In genomic region chr11:4116458-4117141, GRCm38 (mm10) we compare ENCODE assay signal across 10 mouse cellular contexts. TPM values are rescaled to one million over a fixed set of nuclear protein-coding genes. Genes with fewer than 3 reads are reported as not detected.
DNase-seq lines count a peak whose midpoint lies in the region; ATAC-seq and TF ChIP-seq lines count a peak whose summit lies in the region.
"Had no signal": no experiment of that assay in that cellular context is flagged by ENCODE, and none has a peak within 500 bp of the region (broad histone marks: within the 10 kb centered on the region; RNA-seq: fewer than 3 reads in every experiment).

No protein-coding gene starts in this region.

- intact Hi-C loops in heart, postnatal 25 days (cut with DNase I): no loop called here

- H3K9ac ChIP-seq in forebrain, postnatal 0 days: no peak overlapping the region
- no peak overlapping the region for H3K9ac ChIP-seq in forebrain, embryonic 11.5 days (ENCODE audit: low read length)
- peak overlapping the region; percentile 29 for H3K9ac ChIP-seq in hindbrain, embryonic 16.5 days (ENCODE audit: low read depth, low read length)
- H3K9ac ChIP-seq in neural tube, embryonic 15.5 days (replicated peaks): 0 out of 2 replicates have a peak overlapping the region, but pooled peaks have one; percentile 7

- no peak for TF ChIP-seq CTCF in forebrain, postnatal 0 days (IDR thresholded peaks at IDR 0.05; ENCODE audit: low read depth)
- no peak for TF ChIP-seq CTCF in lung, adult 2 months (IDR thresholded peaks at IDR 0.05; ENCODE audit: insufficient read depth, low read length)

- no peaks in the 10 kb centered on the region; the same call in 1 of the 2 replicates for H3K36me3 ChIP-seq in forebrain, postnatal 0 days (ENCODE audit: insufficient read depth)
- H3K36me3 ChIP-seq in forebrain, embryonic 11.5 days (ENCODE audit: control insufficient read depth, insufficient read depth, low read length): no peaks in the 10 kb centered on the region
- no peaks in the 10 kb centered on the region for H3K36me3 ChIP-seq in hindbrain, embryonic 16.5 days (ENCODE audit: control insufficient read depth, insufficient read depth, low read length)
- no peaks in the 10 kb centered on the region for H3K36me3 ChIP-seq in neural tube, embryonic 15.5 days

- 51% methylated on average over 11 of the region's 11 CpGs for WGBS in forebrain, postnatal 0 days
- 71% methylated on average over 11 of the region's 11 CpGs for WGBS in forebrain, embryonic 11.5 days
- 33% methylated on average over 11 of the region's 11 CpGs for WGBS in lung, adult 2 months
- 54% methylated on average over 11 of the region's 11 CpGs for WGBS in hindbrain, embryonic 16.5 days
- 56% methylated on average over 11 of the region's 11 CpGs for WGBS in neural tube, embryonic 15.5 days

- H3K9me3 ChIP-seq in forebrain, postnatal 0 days (ENCODE audit: low read length): no peaks in the 10 kb centered on the region
- H3K9me3 ChIP-seq in forebrain, embryonic 11.5 days (ENCODE audit: control insufficient read depth, low read length): no peaks in the 10 kb centered on the region
- H3K9me3 ChIP-seq in hindbrain, embryonic 16.5 days (ENCODE audit: control insufficient read depth, low read length): no peaks in the 10 kb centered on the region
- H3K9me3 ChIP-seq in neural tube, embryonic 15.5 days (replicated peaks): no peaks in the 10 kb centered on the region

- peaks cover 17% of the 10 kb centered on the region for H3K4me1 ChIP-seq in forebrain, postnatal 0 days (ENCODE audit: insufficient read depth)
- H3K4me1 ChIP-seq in forebrain, embryonic 11.5 days (replicated peaks; ENCODE audit: control insufficient read depth, insufficient read depth, low read length): 0 out of 2 replicates have a peak, but pooled peaks cover 5% of the 10 kb centered on the region
- H3K4me1 ChIP-seq in lung, adult 2 months (ENCODE audit: control insufficient read depth, insufficient read depth, low read length): no peaks in the 10 kb centered on the region
- peaks cover 16% of the 10 kb centered on the region for H3K4me1 ChIP-seq in hindbrain, embryonic 16.5 days (ENCODE audit: control insufficient read depth, insufficient read depth, low read depth, low read length)
- peaks cover 30% of the 10 kb centered on the region for H3K4me1 ChIP-seq in neural tube, embryonic 15.5 days

- H3K27me3 ChIP-seq in forebrain, postnatal 0 days (ENCODE audit: insufficient read depth, low read length): no peaks in the 10 kb centered on the region; the same call in 1 of the 2 replicates
- H3K27me3 ChIP-seq in forebrain, embryonic 11.5 days (ENCODE audit: control insufficient read depth, insufficient read depth, low read length): peaks cover 3% of the 10 kb centered on the region; the same call in 1 of the 2 replicates
- H3K27me3 ChIP-seq in hindbrain, embryonic 16.5 days (replicated peaks; ENCODE audit: control insufficient read depth, insufficient read depth, low read length): no peaks in the 10 kb centered on the region
- H3K27me3 ChIP-seq in neural tube, embryonic 15.5 days (replicated peaks): peaks cover 9% of the 10 kb centered on the region; the same call in 1 of the 2 replicates

- peak; percentile 11 for DNase-seq in forebrain, postnatal 0 days
- DNase-seq in forebrain, embryonic 11.5 days (ENCODE audit: low spot score): no peak
- DNase-seq in lung, postnatal 10 days: peak; percentile 21
- DNase-seq in lung, adult 2 months: no peak
- no peak for DNase-seq in kidney, adult 9 months
- no peak for DNase-seq in heart, postnatal 25 days (ENCODE audit: low spot score)
- DNase-seq: cerebellum, adult 8-10 months; kidney, adult 2 months had no signal

- TF ChIP-seq POLR2A in lung, adult 2 months (IDR thresholded peaks at IDR 0.05; ENCODE audit: borderline replicate concordance, extremely low read depth, low read depth, low read length): no peak

- ATAC-seq in forebrain, postnatal 0 days: no peak
- ATAC-seq in forebrain, embryonic 11.5 days (replicated peaks; ENCODE audit: low FRiP score): no peak
- ATAC-seq in hindbrain, embryonic 16.5 days: 0 out of 2 replicates have a peak, but pooled peaks have one; percentile 15
- ATAC-seq in neural tube, embryonic 15.5 days (ENCODE audit: low FRiP score): peak; percentile 19; the same call in 1 of the 2 replicates

- no peak overlapping the region for H3K27ac ChIP-seq in forebrain, postnatal 0 days (ENCODE audit: low read depth, low read length)
- H3K27ac ChIP-seq in forebrain, embryonic 11.5 days (ENCODE audit: low read depth, low read length): no peak overlapping the region
- H3K27ac ChIP-seq in hindbrain, embryonic 16.5 days (ENCODE audit: low read depth, low read length): no peak overlapping the region
- H3K27ac ChIP-seq in neural tube, embryonic 15.5 days (replicated peaks): no peak overlapping the region

- no peak overlapping the region for H3K4me3 ChIP-seq in forebrain, postnatal 0 days (ENCODE audit: low read depth, low read length)
- H3K4me3 ChIP-seq in forebrain, embryonic 11.5 days (ENCODE audit: low read depth, low read length): no peak overlapping the region
- H3K4me3 ChIP-seq in lung, adult 2 months (replicated peaks; ENCODE audit: extremely low read depth, low read depth, low read length): no peak overlapping the region
- no peak overlapping the region for H3K4me3 ChIP-seq in hindbrain, embryonic 16.5 days (ENCODE audit: low read length)
- H3K4me3 ChIP-seq in neural tube, embryonic 15.5 days (replicated peaks): no peak overlapping the region

- H3K4me2 ChIP-seq in forebrain, postnatal 0 days (ENCODE audit: low read depth): no peak overlapping the region
- H3K4me2 ChIP-seq in forebrain, embryonic 11.5 days (ENCODE audit: low read depth, low read length, severe bottlenecking): no peak overlapping the region
- H3K4me2 ChIP-seq in hindbrain, embryonic 16.5 days (ENCODE audit: low read length): peak overlapping the region; percentile 90
- H3K4me2 ChIP-seq in neural tube, embryonic 15.5 days: peak overlapping the region; percentile 95

RNA-seq across cellular contexts. Expression of gene Sec14l2, which starts 6.6 kb away (rescaled TPM):
- total RNA-seq in forebrain, postnatal 0 days (2014; rRNA removed): 4.4 and 5.8 TPM in 2 replicates
- polyA plus RNA-seq in forebrain, postnatal 0 days (2015; fragmentation: Nextera tagmentation; extraction: Ambion mirVana): 2.9 and 3.4 TPM in 2 replicates
- 2.1 TPM in 2 replicates for polyA plus RNA-seq in forebrain, embryonic 11.5 days (2014; fragmentation: Nextera tagmentation; extraction: Ambion mirVana)
- 8.2 and 10.7 TPM in 2 replicates for polyA plus RNA-seq in lung, adult 2 months (2012; rRNA removed)
- 6.6 and 7.0 TPM in 2 replicates for polyA plus RNA-seq in hindbrain, embryonic 16.5 days (2015; fragmentation: Nextera tagmentation; extraction: Ambion mirVana)
- polyA plus RNA-seq in neural tube, embryonic 15.5 days (2015; fragmentation: Nextera tagmentation; extraction: Ambion mirVana): 3.7 and 4.5 TPM in 2 replicates
- 1 to 10 TPM in 1 of 2 experiments, under 1 TPM in 1; 0.73 to 1.1 TPM for total RNA-seq in heart, postnatal 25 days (2021)

RNA-seq across cellular contexts. Expression of gene Rnf215, which starts 18.4 kb away (rescaled TPM):
- 73.9 and 90.1 TPM in 2 replicates for total RNA-seq in forebrain, postnatal 0 days (2014; rRNA removed)
- 37.4 and 45.4 TPM in 2 replicates for polyA plus RNA-seq in forebrain, postnatal 0 days (2015; fragmentation: Nextera tagmentation; extraction: Ambion mirVana)
- 25.0 and 31.4 TPM in 2 replicates for polyA plus RNA-seq in forebrain, embryonic 11.5 days (2014; fragmentation: Nextera tagmentation; extraction: Ambion mirVana)
- 60.6 and 69.2 TPM in 2 replicates for polyA plus RNA-seq in lung, adult 2 months (2012; rRNA removed)
- 50.0 and 52.4 TPM in 2 replicates for polyA plus RNA-seq in hindbrain, embryonic 16.5 days (2015; fragmentation: Nextera tagmentation; extraction: Ambion mirVana)
- polyA plus RNA-seq in neural tube, embryonic 15.5 days (2015; fragmentation: Nextera tagmentation; extraction: Ambion mirVana): 40.2 and 44.9 TPM in 2 replicates
- 10 to 100 TPM; 13.2 to 13.8 TPM for total RNA-seq in heart, postnatal 25 days (2021)

RNA-seq across cellular contexts. Expression of gene Mtfp1, which starts 21.4 kb away (rescaled TPM):
- 10.1 and 11.8 TPM in 2 replicates for total RNA-seq in forebrain, postnatal 0 days (2014; rRNA removed)
- polyA plus RNA-seq in forebrain, postnatal 0 days (2015; fragmentation: Nextera tagmentation; extraction: Ambion mirVana): 12.4 and 14.2 TPM in 2 replicates
- 7.9 and 8.9 TPM in 2 replicates for polyA plus RNA-seq in forebrain, embryonic 11.5 days (2014; fragmentation: Nextera tagmentation; extraction: Ambion mirVana)
- 8.9 TPM in 2 replicates for polyA plus RNA-seq in lung, adult 2 months (2012; rRNA removed)
- 14.6 and 15.7 TPM in 2 replicates for polyA plus RNA-seq in hindbrain, embryonic 16.5 days (2015; fragmentation: Nextera tagmentation; extraction: Ambion mirVana)
- polyA plus RNA-seq in neural tube, embryonic 15.5 days (2015; fragmentation: Nextera tagmentation; extraction: Ambion mirVana): 13.1 and 14.3 TPM in 2 replicates
- 100 to 1,000 TPM; 142 to 144 TPM for total RNA-seq in heart, postnatal 25 days (2021)

RNA-seq across cellular contexts. Expression of gene Ccdc157, which starts 43.5 kb away (rescaled TPM):
- total RNA-seq in forebrain, postnatal 0 days (2014; rRNA removed): 13.9 and 25.0 TPM in 2 replicates
- polyA plus RNA-seq in forebrain, postnatal 0 days (2015; fragmentation: Nextera tagmentation; extraction: Ambion mirVana): 5.2 and 7.8 TPM in 2 replicates
- polyA plus RNA-seq in forebrain, embryonic 11.5 days (2014; fragmentation: Nextera tagmentation; extraction: Ambion mirVana): 5.3 and 5.9 TPM in 2 replicates
- polyA plus RNA-seq in lung, adult 2 months (2012; rRNA removed): 17.6 and 19.8 TPM in 2 replicates
- polyA plus RNA-seq in hindbrain, embryonic 16.5 days (2015; fragmentation: Nextera tagmentation; extraction: Ambion mirVana): 9.1 and 10.9 TPM in 2 replicates
- polyA plus RNA-seq in neural tube, embryonic 15.5 days (2015; fragmentation: Nextera tagmentation; extraction: Ambion mirVana): 7.5 and 10.0 TPM in 2 replicates
- total RNA-seq in heart, postnatal 25 days (2021): 1 to 10 TPM; 5.0 to 5.3 TPM

RNA-seq across cellular contexts. Expression of gene Sf3a1, which starts 43.5 kb away (rescaled TPM):
- total RNA-seq in forebrain, postnatal 0 days (2014; rRNA removed): 46.7 and 54.4 TPM in 2 replicates
- polyA plus RNA-seq in forebrain, postnatal 0 days (2015; fragmentation: Nextera tagmentation; extraction: Ambion mirVana): 30.6 and 34.6 TPM in 2 replicates
- polyA plus RNA-seq in forebrain, embryonic 11.5 days (2014; fragmentation: Nextera tagmentation; extraction: Ambion mirVana): 107 and 108 TPM in 2 replicates
- polyA plus RNA-seq in lung, adult 2 months (2012; rRNA removed): 27.0 and 28.2 TPM in 2 replicates
- polyA plus RNA-seq in hindbrain, embryonic 16.5 days (2015; fragmentation: Nextera tagmentation; extraction: Ambion mirVana): 38.7 and 52.4 TPM in 2 replicates
- polyA plus RNA-seq in neural tube, embryonic 15.5 days (2015; fragmentation: Nextera tagmentation; extraction: Ambion mirVana): 41.8 and 47.4 TPM in 2 replicates
- total RNA-seq in heart, postnatal 25 days (2021): 10 to 100 TPM; 40.0 to 43.9 TPM

Comparison
In these comparisons a context has a peak if more than half of its experiments do, and no peak if none do; other contexts are left out.
1. DNase-seq: peak in forebrain, postnatal 0 days (single experiment) and lung, postnatal 10 days (single experiment); none in forebrain, embryonic 11.5 days (single experiment), lung, adult 2 months (single experiment), kidney, adult 9 months (single experiment) and heart, postnatal 25 days (single experiment).
2. ATAC-seq: peak in hindbrain, embryonic 16.5 days (single experiment) and neural tube, embryonic 15.5 days (single experiment); none in forebrain, postnatal 0 days (single experiment) and forebrain, embryonic 11.5 days (single experiment).
3. H3K4me2 ChIP-seq: peak in hindbrain, embryonic 16.5 days (single experiment) and neural tube, embryonic 15.5 days (single experiment); none in forebrain, postnatal 0 days (single experiment) and forebrain, embryonic 11.5 days (single experiment).
4. H3K9ac ChIP-seq: peak in hindbrain, embryonic 16.5 days (single experiment) and neural tube, embryonic 15.5 days (single experiment); none in forebrain, postnatal 0 days (single experiment) and forebrain, embryonic 11.5 days (single experiment).